Mouse (Mus musculus): ENCODE measurements around the gene Olfr432. TPM values are rescaled to one million over a fixed set of nuclear protein-coding genes. Genes with fewer than 3 reads are reported as not detected.

The Olfr432 gene
- total RNA-seq, 4 experiments from 2014 or later: not detected

Other genes starting within 250 kb of the Olfr432 start
- 1 to 10 TPM in 2 of 4 experiments, under 1 TPM in 2; 0.53 to 2.2 (median 1.1) TPM for gene Ifi211, start 136.2 kb upstream of the Olfr432 start, total RNA-seq (2022)
- gene Mndal, start 106.7 kb upstream of the Olfr432 start, total RNA-seq (2022): 1 to 10 TPM; 1.1 to 1.9 (median 1.7) TPM
- 1 to 10 TPM; 1.6 to 3.4 (median 1.9) TPM for gene Ifi203, start 106.5 kb upstream of the Olfr432 start, total RNA-seq (2022)
- gene Ifi202b, start 66.5 kb upstream of the Olfr432 start, total RNA-seq (2022): not detected
- 10 to 100 TPM in 1 of 4 experiments, 1 to 10 TPM in 3; 3.1 to 12.5 (median 5.8) TPM for gene Ifi205, start 17.4 kb upstream of the Olfr432 start, total RNA-seq (2022)
- not detected for gene Olfr433, start 8.5 kb upstream of the Olfr432 start, total RNA-seq (2022)
- not detected for gene Olfr430, start 17.4 kb downstream of the Olfr432 start, total RNA-seq (2022)
- not detected for gene Olfr429, start 35.1 kb downstream of the Olfr432 start, total RNA-seq (2022)
- gene Olfr427, start 47.7 kb downstream of the Olfr432 start, total RNA-seq (2022): not detected
- not detected for gene Olfr231, start 72.0 kb downstream of the Olfr432 start, total RNA-seq (2022)
- not detected for gene Olfr424, start 82.3 kb downstream of the Olfr432 start, total RNA-seq (2022)
- not detected for gene Olfr420, start 106.4 kb downstream of the Olfr432 start, total RNA-seq (2022)
- gene Spta1, start 123.6 kb downstream of the Olfr432 start, total RNA-seq (2022): under 1 TPM in 1 of 4 experiments, not detected in 3; 0.05 TPM
- gene Olfr419, start 202.9 kb downstream of the Olfr432 start, total RNA-seq (2022): not detected